Mouse (Mus musculus): ENCODE data around the gene Bdh1.

DNA sequence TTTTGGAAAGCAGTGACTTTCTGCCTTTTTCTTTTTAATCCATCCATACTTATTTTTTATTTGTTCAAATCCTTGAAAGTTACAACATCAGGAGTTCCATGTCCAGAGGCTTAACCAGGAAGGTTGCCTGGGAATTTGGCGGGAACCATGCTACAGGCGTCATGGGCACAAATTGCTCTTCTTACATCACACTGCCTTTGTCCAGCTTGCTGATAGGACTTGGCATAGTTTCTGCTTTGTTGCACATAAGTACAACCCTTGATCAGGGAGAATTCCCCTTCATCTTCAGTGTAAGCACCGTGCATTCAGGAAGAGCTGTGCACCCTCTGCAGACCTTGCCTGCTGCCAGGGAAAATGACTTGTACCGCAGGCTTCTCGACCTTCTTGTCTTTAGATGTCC is 17.4 kb downstream of the Bdh1 start:
- TF ChIP-seq CTCF (IDR thresholded peaks at IDR 0.05) = no peak
- no peak for TF ChIP-seq EP300 (IDR thresholded peaks at IDR 0.05; ENCODE audit: insufficient read depth, low read depth, low read length)
- no peak for TF ChIP-seq POLR2A (IDR thresholded peaks at IDR 0.05; ENCODE audit: insufficient read depth, low read depth, low read length)
